Mouse (Mus musculus) kidney, postnatal 4 days (tissue): Measurements from ENCODE around the gene Ctnnbip1.
A peak's percentile ranks its signal among the peaks of the same experiment; 100 is the strongest.

Experiments
- DNase-seq, 2 experiments: peaks; one replicate each; pipeline ENCODE4 v3.0.0; 2021; ENCODE audit warnings: mixed read lengths in 2 of 2

Ctnnbip1 gene

GRCm38 (mm10) chr4:149523961-149524360 lies 5.9 kb downstream of the Ctnnbip1 start:
- DNase-seq = no peak

- no peak for DNase-seq
Observed at GRCm38 (mm10) chr4:149525170-149525569, 7.1 kb downstream of the Ctnnbip1 start.

- no peak for DNase-seq
Observed at GRCm38 (mm10) chr4:149525811-149526210, 7.8 kb downstream of the Ctnnbip1 start.

GRCm38 (mm10) chr4:149526330-149526729 lies 8.3 kb downstream of the Ctnnbip1 start:
- peak; percentile 22 to 46 for DNase-seq

- DNase-seq = no peak
Observed at GRCm38 (mm10) chr4:149527621-149528354, 9.8 kb downstream of the Ctnnbip1 start.

GRCm38 (mm10) chr4:149529691-149530090 lies 11.7 kb downstream of the Ctnnbip1 start:
- peak; percentile 16 to 32 for DNase-seq

- DNase-seq = no peak
Observed at GRCm38 (mm10) chr4:149539441-149539840, 21.4 kb downstream of the Ctnnbip1 start.

- DNase-seq = no peak
Observed at GRCm38 (mm10) chr4:149541935-149542334, 23.9 kb downstream of the Ctnnbip1 start.

GRCm38 (mm10) chr4:149542431-149542830 lies 24.4 kb downstream of the Ctnnbip1 start:
- no peak for DNase-seq

GRCm38 (mm10) chr4:149542927-149543553 lies 25.0 kb downstream of the Ctnnbip1 start:
- DNase-seq = peak; percentile 90 to 91

- DNase-seq = peak; percentile 56 to 63
Observed at GRCm38 (mm10) chr4:149544892-149545291, 26.9 kb downstream of the Ctnnbip1 start.

- DNase-seq = no peak
Observed at GRCm38 (mm10) chr4:149546797-149547444, 28.9 kb downstream of the Ctnnbip1 start.

- DNase-seq = no peak
Observed at GRCm38 (mm10) chr4:149547523-149547922, 29.5 kb downstream of the Ctnnbip1 start.

- peak; percentile 73 to 83 for DNase-seq
Observed at GRCm38 (mm10) chr4:149549221-149549925, 31.3 kb downstream of the Ctnnbip1 start.

- DNase-seq = no peak
Observed at GRCm38 (mm10) chr4:149550866-149551265, 32.8 kb downstream of the Ctnnbip1 start.

GRCm38 (mm10) chr4:149551696-149552095 lies 33.7 kb downstream of the Ctnnbip1 start:
- no peak for DNase-seq

GRCm38 (mm10) chr4:149553834-149554233 lies 35.8 kb downstream of the Ctnnbip1 start:
- no peak for DNase-seq

- DNase-seq = no peak
Observed at GRCm38 (mm10) chr4:149556111-149556510, 38.1 kb downstream of the Ctnnbip1 start.

GRCm38 (mm10) chr4:149557905-149558304 lies 39.9 kb downstream of the Ctnnbip1 start:
- no peak for DNase-seq

GRCm38 (mm10) chr4:149558389-149558788 lies 40.4 kb downstream of the Ctnnbip1 start:
- no peak for DNase-seq

GRCm38 (mm10) chr4:149561392-149561791 lies 43.4 kb downstream of the Ctnnbip1 start:
- DNase-seq = no peak

- DNase-seq = peak in 1 of 2 experiments; percentile 41
Observed at GRCm38 (mm10) chr4:149561986-149562904, 44.2 kb downstream of the Ctnnbip1 start.
